Mouse (Mus musculus) thymus, adult 18-20 months (tissue): ENCODE data around the gene Ppp2r1b.

Source experiments
- DNase-seq, 2 experiments: peaks; one replicate each; pipeline ENCODE4 v3.0.0; 2022; ENCODE audit warnings: mixed read lengths in 2 of 2

Gene Ppp2r1b

DNA sequence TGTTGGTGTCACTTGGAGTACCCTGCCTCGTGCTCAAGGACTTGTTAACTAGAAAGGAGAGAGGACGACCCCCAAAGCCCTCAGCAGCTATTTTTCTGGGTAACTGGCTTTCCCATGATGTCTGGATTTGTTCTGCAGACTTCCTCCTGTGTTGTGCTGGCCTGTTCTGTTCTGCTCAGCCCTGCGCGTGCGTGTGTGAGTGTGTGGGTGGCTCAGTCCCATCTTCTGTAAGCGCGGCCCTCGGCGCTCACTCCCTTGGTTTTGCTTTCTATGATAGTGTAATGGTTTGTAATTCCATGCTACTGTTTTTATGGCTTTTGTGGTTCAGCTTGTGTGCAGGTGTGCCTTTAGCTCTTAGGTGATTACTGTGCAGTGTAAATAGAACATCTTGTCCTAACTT is 28.1 kb downstream of the Ppp2r1b start:
- no peak for DNase-seq

DNA sequence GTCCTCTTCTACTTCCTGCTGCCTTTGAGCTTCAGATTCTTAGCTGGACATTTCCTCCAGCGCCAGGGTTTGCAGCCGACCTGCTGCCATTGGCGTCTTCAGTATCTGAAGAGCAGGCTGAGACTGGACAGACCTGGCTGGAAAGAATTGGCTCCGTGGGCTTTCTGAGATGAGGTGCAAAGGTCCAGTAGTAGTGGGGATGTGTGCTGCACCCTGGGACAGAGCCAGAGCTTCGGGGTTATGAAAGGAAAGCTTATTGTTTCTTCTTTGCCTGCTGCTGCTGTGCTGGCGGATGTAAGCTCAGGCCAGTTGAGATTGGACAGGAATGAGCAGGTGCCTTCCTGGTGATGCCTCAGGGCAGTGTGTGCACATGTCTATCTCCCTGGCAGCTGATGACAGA is 28.9 kb downstream of the Ppp2r1b start:
- no peak for DNase-seq

DNA sequence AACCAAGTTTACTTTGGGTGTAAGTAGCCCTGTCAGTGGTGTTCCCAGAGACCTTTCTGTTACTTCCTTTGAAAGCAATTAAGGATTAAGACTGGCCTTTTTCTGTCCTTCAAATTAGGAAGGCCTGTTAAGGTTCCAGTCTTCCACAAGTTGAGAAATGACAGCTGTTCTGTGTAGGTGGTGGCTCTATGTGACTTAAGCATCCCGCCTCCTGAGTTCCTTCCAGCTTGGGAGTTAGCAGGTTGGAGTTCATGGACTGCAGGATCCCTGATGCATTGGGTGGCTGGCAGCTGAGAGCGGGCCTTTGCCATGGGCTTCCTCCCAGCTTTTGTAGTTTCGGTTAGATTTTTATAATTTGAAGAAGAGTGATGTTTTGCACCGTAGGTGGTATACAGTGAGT is 30.4 kb downstream of the Ppp2r1b start:
- no peak for DNase-seq

DNA sequence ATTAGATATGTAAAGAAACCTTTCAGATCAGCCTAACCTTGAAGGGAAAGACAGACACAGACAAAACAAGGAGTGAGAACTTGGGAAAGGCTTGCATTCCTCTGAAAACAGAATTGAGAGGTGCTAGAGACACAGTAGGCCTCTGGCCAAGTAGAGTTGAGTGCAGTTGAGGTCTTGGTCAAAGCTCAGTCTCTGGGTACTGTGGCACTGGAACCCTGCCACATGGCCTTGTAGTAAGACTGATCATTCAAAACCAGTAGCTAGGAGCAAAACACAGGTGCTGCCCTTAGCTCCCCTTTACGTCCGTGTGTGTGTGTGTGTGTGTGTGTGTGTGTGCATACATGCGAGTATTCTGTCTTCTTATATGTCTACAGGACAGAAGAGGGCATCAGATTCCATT is 31.2 kb downstream of the Ppp2r1b start:
- DNase-seq: no peak

DNA sequence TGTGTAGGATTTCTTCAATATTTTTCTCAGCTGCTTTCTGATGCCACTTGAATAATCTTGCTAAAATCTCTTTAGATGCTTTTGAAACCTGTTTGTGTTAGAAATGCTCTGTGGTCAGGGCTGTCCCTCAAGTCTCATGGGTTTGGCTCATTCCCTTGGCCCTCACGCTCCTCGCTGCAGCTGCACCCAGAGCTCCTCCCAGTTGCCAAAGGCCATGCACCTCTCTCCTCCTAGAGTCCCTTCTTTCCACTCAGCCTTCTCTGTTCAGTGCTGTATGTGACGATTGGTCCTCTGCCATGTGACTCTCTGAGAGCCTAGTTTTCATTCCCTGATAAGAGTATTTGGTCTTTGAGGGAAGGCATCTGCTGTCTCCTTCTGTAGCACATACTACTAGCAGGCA is 32.3 kb downstream of the Ppp2r1b start:
- no peak for DNase-seq

DNA sequence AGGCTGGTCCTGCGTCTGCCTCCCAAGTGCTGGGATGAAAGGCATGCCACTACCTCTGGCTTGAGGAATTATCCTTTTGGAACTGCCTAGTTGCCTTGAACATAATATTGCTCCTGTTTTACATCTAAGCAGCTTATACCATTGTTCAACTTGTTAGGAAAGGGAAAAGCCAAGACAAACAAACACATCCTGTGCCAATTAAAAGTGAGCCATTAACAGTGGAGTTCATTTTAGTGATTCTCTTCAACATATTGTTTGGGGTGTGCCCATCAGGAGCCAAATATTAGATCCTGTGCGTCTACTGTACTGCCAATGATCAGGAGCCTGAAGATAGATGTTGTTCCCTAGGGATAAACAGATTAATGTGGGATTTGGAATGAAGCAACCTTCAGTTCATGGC is 37.1 kb downstream of the Ppp2r1b start:
- no peak for DNase-seq

DNA sequence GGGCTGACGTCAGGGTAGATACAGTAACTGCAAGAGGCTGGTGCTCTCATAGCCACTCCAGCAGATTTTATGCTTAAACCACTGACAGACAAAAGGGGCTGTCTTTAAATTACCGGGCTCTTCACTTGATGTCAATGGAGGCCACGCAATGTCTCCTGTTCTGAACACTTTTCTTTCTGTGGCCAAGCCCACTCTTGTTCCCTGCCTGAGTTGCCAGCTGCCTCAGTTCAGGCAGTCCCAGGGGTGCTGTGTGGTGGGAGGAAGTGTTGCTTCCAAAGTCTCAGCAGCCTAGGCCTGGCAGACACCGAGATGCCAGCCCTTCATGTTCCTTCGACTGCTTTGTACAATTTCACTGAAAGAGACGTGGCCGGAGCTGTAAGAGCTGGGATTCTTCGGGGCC is 39.0 kb downstream of the Ppp2r1b start:
- no peak for DNase-seq

DNA sequence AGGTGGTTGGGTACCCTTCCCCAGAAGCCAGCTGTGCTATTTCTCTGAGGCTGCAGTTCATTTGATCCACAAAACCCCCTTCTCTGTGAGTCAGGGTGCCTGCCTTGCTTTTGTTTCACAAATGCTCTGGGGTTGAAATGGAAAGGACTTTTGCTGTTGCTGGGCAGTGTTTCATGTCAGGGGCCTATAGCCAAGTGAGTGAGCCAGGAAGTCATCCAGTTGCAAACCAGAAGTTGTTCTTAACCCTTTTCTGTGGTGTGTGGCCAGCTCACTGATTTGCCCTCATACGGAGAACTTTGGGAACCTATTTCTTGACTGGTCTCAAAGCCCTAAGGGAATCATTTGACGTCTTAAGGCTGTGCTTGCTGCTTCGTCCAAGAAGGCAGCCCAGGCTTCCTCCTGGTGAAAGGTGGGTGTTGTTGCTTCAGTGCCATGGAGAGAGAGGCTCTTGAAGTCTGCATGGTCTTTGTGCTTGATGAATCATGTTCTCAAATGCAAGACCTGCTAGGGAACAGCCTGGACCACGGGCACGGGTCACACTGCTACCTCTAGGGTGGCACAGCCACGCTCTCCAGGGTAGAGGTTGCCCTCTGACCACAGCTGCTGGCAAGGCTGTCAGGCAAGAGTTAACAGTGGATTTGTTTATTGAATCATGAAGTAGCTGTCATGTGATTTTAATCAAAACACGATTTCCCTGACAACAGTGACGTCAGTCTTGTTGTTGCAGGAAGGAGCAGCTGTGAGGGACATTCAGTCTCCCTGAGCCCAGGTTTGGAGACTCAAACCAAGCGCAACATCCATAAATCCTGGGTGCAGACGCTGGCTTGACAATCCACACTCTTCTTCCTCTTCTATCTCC is 39.9 kb downstream of the Ppp2r1b start:
- no peak for DNase-seq

DNA sequence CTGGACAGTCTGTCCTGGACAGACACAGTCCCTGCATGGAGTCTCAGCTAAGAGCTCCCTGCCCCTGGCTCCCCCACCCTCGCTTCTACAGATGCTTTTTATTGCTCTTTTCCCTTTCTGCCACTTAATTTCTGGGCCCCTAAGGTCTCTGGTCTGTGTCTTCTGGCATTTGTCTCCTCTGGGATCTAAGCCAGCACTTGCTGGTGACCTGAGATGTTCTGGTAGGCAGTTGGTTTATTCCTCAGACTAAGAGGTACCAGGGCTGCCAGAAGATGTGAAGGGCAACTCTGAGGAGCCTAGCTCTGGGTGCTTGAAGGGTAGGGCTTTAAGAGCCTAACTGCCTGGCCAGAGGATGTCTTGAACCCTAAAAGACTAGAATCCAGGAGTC is 40.5 kb downstream of the Ppp2r1b start:
- no peak for DNase-seq

DNA sequence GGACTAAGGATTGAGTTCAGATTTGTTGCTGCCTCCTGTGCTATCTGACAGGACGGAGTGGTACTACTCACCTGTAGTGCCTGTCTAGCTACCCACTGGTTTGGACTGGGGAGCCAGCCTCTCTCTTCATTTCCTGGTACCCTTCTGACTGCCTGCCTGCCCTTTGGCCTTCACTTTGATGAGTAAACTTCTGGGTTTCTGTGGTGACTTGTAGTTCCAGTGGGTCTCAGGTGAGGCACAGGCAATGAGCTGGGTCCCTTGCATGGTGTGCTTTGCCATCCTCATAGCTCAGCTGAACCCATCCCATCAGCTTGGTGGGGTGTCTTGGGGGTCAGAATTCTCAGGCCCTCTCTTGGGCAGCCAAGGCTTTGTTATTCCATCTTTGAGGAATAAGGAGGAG is 41.8 kb downstream of the Ppp2r1b start:
- DNase-seq: no peak

DNA sequence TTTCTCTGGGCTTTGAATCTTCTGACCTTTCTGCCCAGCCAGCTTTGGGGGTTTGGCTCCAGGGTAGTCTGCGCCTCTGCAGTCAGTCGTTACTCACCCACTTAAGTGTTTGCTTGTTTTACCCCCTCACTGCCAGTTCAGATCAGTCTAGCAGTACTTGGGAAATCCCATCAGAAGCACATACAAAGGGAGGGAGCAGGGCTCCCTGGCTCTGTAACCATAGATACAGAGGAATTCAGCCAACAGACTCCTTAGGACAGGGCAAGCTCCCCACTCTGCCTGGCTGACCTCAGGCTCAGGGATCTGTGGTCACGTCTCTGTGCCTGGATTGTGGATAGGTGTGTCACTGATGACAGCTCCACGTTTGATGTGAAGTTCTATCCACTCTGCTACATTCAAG is 42.2 kb downstream of the Ppp2r1b start:
- DNase-seq: no peak

DNA sequence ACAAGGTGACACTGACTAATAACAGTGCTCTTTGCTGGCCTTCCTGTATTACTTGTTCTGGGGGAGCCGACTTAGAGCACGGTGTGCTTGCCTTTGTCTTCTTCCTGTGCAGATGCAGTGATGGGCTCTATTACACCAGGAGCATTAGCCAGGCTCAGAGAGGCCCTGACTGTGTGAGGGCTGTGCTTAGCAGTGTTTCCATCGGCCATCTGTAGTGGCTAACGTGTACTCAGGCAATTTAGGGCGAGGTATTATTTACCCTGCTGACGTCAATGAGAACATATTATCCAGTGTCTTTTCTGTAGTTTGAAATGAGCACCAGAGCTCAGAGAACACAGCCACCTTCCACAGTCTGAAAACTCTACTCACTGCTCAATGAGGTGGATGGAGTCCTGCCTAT is 44.1 kb downstream of the Ppp2r1b start:
- no peak for DNase-seq

DNA sequence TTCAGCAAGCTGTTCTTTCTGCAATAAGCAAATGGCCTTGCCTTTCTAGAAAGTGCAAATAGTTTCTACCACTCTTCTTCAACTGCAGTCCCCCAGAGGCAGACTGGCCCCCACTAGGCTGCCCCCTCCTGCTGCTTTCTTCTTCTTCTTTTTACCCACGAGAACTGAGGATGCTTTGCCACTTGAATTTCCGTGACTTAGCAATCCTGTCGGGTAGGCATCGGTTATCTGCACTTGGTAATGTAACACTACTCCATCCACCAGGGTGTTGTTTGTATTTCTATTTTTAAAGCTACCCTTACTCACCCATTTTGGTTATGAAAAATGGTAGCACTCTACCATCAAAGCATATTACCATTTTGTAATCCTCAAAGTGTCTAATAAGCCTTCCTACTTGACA is 44.9 kb downstream of the Ppp2r1b start:
- DNase-seq: no peak

DNA sequence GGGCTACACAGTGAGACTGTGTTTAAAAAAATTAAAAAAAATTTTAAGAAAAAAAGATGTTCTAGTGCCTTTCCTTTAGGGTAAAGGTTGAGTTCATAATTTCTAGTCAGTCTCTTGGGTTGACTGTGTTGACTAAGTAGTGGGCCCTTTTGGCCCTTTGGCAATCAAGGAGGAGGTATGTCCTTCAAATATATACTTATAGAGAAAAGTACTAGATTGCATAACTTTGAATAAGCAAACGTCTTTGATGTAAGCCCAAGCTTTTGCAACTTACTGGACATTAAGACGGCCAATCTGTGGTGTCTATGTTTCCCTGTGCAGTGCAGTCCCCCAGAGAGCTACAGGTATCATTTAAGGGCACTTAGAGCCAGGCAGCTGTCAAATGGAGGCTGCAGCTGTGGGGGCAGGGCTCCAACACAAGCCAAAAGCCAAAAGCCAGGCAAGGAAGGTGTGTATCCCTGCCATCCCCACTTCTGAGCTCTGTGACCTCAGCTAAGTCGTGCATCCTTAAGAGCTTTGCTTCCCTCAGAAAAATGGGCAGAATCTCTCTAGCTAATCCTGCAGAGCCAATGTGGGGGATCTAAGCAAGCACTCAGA is 45.5 kb downstream of the Ppp2r1b start:
- DNase-seq: no peak

DNA sequence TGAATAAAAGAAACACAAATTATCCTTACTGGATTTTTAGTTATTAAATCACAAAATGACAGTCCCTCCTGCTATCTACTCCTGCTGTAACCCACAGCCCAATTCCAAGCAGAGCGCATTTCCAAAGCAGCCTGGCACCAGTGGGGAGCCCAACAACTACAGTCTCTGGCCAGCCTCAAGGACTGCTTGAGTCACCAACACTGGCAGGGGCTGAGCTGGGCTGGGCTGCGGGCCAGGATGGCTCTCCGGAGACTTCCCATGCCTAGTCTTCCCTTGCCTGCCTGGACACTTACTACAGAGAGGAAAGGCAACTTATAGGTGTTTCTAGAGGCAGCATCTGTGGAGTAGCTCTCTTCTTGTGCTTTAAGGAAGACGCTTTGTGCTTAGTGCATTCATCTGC is 48.6 kb downstream of the Ppp2r1b start:
- DNase-seq: no peak

DNA sequence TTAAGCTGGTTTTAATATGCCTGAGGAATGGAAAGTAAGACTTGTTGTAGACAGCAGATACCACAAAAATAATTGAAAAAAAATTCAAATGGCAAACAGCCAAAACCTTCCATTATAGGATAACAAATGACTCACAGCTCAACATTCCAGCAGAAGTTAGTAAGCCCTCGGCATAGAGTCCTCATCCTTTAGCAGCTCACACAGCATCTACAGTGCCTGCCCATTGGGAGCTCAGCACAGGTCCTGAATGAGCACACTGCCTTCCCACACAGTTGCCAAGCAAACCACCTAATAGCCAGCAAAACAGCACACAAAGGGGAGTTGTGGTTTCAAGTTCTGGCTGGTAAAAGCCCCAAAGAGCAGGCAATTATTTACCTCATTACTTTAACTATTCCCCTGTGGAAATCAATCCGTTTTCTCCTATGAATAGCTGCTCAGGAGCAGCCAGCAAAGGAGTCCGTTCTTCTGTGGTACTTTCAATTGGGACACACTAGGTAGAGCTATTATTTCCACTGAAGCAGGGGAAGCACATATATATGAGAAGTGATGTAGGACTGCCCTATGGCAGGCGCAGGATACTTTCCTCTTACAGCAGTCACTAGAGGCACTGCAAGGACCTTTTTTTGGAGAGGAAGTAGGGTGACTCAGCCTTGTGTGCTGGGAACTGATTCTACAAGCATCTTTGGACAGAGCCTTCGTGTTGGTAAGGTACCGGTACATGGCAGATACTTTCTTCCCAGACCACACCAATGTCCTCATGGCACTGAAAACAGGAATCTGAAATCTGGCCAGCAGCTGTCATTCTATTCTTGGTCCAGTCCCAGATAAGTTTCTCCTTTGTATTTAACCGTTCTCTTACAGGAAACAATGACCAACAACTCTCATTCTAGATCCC is 55.2 kb downstream of the Ppp2r1b start:
- no peak for DNase-seq

DNA sequence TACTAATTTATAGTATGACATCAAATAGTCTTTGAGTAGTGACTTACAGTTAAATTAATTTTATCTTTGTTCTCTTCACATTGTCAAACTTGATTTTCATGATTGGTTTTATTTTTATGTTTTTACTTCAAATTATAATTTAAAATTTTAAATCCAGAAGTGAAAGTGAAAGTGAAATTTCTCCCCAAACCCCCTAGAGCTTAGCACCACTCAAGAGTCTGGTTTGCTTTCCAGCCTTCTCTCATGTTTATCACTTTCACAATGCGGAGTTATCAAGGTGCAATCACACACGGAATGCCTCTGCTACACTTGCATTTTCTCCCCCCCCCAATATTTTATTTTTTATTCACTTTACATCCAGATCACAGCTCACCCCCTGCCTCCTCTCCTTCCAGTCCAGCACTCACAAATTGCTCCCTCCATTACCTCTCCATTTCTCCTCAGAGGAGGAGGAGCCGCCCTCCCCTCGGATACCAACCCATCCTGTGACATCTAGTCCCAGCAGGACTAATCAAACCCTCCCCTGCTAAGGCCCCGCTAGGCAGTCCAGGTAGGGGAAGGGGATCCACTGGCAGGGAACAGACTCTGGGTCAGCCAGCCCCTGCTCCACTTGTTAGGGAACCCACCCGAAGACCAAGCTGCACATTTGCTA is 59.2 kb downstream of the Ppp2r1b start:
- DNase-seq: no peak

DNA sequence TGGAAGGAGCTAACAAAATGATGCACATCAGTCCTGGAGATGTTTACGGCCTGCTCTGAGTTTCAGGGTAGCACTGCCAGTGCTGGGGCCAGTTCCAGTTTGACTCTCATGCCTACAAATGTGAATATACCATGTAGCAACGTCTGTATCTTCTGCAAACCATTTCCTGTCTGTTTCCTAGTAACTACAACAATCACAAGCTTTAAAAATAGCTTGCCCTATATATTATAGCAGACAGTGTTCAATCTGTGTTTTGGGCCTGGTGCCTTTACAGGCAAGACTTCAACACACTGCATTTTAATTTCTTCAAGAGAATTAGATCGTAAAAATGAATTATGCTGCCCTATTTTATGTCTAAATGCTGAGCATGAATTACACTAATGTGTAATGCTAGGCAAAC is 60.2 kb downstream of the Ppp2r1b start:
- DNase-seq: no peak

DNA sequence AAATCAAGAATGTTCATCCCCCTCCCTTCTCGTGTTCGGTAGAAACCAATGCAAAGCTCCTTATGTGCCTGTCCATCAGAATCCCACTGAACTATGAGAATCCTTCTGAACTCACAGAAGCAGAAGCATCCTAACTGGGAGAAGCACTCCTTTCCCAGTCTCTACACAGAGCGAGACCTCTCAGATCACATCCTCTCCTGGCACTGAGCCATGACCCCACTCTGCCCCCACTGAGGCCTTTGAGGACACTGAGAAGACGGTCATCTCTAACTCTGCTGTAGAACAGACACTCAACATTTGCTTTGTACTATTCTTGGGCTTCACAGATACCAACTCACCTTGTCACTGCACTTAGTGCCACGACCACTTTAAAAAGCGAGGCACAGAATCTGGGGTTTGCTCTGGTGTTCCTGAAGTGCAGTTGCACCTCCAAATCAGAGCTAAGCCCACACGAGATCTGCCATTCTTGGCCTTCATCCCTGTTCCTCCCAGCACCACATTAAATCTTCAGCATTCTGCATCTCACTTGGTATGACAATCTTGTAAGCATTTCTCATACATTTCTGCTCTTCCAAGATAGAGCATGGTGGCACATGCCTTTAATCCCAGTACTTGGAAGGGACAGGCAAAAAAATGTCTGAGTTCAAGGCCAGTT is 66.9 kb downstream of the Ppp2r1b start:
- no peak for DNase-seq

DNA sequence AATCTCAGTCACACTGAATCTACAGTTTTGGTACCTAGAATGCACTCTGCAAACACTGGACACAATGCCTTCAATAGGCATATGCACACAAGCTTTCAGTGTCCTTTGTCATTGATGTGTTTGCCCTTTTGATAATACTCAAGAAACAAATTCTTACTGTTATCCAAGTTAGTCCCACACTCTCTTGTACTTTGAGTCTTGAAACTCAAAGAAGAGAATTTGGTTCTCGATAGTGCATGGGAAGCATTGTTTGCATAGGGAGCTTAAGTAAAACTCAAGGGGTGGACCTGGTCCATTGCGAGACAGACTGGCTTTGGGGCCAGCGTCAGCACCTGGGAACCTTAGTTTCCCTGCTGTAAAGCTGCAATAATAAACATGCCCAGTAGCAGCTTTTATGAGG is 73.0 kb downstream of the Ppp2r1b start:
- DNase-seq: no peak

DNA sequence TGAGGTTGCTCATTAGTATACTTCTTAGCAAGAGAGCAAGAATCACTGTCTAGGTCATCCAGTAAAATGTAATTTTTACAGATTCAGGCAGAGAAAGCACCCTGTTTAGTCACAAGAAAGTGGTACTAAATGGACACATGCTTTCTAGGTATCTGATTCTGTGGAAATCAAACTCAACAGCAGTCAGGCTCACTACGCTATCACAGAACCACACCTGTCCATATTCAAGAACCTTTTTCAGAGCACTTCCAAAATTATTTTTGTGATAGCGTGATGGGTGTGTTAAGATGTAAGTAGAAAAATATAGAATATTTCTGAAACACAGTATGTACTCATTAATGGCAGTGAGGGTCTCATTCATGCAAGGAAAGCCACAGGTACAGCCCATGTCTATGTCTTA is 74.5 kb downstream of the Ppp2r1b start:
- DNase-seq: no peak
